Mouse (Mus musculus) gonadal fat pad, adult 2 months (tissue): ENCODE measurements around the gene Grin1. TPM values are rescaled to one million over a fixed set of nuclear protein-coding genes. Genes with fewer than 3 reads are reported as not detected.
"Not testable (repeated sequence)": the region's sequence is repeated elsewhere in the genome, so short reads cannot be mapped to it uniquely, and the experiment has no call there.

Source experiments
- DNase-seq: peaks from one replicate; pipeline ENCODE4 v3.0.0-alpha.2; 2012; ENCODE audit warnings: low read depth
- polyA plus RNA-seq: library from polyadenylated mRNA; depleted of rRNA; stranded (reverse); fragments of >200 nt; gene quantifications from 2 replicates; pipeline ENCODE4 v1.2.3, GENCODE M21; 2012; rRNA removed

The Grin1 gene
- polyA plus RNA-seq, 1 experiment: 0.12 TPM

DNA sequence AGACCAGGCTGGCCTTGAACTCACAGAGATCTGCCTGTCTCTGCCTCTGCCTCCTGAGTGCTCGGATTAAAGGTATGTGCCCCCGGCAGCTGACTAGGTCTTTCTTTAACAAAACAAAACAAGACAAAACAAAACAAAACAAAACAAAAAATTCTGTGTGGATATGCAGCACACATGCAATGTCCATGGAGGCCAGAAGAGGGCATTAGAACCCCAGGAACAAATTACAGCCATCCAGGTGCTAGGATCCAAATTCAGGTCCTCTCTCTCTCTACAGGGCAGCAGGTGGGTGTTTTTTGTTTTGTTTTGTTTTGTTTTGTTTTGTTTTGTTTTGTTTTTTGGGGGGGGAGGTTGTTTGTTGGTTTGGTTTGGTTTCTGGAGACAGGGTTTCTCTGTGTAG is 60.1 kb downstream of the Grin1 start:
- DNase-seq: no peak

DNA sequence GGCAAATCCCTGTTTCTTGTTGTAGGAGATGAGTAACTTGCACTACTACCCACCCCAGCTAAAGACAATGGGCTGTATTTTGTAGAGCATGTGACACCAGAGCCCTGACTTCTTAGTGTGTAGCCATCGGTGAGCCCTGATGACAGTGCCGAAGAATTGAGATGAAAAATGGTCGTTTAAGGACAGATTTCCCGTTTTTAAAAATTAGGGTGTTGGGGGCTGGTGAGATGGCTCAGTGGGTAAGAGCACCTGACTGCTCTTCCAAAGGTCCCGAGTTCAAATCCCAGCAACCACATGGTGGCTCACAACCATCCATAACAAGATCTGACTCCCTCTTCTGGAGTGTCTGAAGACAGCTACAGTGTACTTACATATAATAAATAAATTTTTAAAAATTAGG is 61.7 kb downstream of the Grin1 start:
- DNase-seq: not testable (repeated sequence)

DNA sequence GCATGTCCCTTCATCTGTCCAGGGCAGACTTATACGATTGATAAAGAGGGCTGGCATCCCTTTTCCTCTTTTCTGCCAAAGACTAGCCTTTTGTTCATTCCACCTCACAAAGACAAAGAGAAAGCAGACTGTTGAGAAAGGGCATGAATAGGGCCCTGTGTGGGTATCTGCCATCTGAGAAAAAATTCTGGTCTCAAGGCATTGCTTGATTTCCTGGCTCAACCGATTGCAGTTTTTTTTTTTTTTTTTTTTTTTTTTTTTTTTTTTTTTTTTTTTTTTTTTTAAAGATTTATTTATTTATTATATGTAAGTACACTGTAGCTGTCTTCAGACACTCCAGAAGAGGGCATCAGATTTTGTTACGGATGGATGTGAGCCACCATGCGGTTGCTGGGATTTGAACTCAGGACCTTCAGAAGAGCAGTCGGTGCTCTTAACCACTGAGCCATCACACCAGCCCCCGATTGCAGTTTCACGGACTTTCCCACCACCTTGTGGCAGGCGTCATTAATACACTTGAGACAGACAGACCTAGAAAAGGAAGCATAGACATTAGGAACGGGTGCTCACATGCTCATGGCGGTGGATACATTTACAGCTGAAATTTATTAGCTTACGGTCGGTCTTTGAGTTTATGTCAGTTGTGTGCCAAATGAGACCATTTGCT is 62.4 kb downstream of the Grin1 start:
- DNase-seq: not testable (repeated sequence)

DNA sequence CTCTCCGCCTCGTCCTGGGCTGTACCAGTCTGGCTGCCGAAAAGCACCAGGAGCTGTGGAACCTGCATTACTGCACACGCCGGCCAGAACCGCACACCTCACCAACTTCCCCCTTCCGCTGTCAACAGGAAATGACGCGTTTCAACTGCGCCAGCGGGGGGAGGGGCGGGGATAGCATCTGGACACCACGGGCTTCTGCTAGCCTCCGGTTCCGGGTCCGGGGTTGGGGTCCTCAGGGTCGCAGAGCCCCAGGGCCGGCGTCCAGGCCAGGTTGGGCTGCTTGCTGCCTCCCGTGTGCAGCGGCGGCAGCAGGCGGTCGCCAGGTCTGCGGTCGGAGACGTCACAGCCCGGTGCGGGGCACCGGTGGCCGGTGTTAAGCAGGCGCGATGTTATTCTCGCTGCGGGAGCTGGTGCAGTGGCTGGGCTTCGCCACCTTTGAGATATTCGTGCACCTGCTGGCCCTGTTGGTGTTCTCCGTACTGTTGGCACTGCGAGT is 63.7 kb downstream of the Grin1 start, which contains the start of gene Tmem203:
Gene Tmem203, plus strand, starts transcription at position 156 of the 496 bp plus-strand sequence.
- DNase-seq: no peak

DNA sequence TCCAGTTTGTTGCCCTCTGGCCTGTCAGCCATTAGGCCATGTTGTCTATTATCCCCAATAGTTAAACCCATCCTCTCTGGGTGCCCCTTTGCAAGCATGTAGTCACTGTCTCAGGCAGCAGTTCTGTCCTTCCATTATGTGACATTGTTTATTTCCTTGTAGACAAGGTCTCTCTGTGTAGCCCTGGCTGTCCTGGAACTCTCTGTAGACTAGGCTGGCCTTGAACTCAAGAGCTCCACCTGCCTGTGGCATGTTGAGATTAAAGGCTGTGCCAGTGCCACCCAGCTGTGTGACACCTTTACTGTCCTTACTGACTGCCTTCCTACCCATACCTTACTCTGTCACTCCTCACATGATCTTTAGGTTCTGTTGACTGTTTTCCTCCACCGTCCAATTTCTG is 66.7 kb downstream of the Grin1 start:
- DNase-seq: no peak

DNA sequence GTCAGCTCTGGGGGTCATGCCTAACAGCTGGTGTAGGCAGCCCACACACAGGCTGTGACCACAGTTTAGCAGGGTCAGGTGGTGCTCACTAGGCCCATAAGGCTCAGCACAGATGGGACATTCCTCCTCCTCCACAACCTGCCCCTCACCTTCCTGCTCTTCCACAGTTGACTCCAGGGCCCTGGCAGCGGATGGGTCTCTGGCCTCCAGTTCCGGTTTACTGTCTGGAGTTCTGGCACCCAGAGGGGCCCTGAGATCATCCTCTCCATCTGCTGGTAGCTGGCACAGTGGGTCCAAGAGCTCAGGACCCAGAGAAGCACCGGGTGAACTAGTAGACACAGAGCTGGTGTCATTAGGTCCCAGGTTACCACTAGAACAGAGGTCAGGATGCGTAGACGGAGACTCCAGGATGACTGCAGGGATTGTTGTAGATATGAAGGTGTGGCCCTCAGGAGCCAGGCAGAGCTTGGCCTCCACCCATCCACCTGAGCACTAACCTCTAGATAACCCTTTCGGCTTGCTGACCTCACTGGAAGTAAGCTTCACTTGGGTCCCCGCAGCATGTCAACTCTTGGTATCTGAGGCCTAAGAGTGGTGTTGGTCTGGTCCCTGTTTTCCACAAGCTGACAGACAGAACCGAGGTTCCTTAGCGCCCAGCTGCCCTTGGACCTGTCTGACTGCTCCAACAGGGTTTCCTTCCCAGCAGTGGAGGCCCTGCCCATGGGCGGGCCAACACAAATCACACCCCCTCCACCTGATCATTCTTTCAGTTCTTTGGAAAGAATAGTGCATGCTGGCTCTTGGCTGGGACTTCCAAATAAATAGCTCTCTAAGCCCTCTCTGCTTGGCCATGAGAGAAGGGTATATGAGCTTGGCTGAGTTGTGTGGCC is 72.6 kb downstream of the Grin1 start, which contains the start of gene AL732309.1:
Gene AL732309.1, minus strand, starts transcription at position 681 of the 890 bp plus-strand sequence.
- no peak for DNase-seq

DNA sequence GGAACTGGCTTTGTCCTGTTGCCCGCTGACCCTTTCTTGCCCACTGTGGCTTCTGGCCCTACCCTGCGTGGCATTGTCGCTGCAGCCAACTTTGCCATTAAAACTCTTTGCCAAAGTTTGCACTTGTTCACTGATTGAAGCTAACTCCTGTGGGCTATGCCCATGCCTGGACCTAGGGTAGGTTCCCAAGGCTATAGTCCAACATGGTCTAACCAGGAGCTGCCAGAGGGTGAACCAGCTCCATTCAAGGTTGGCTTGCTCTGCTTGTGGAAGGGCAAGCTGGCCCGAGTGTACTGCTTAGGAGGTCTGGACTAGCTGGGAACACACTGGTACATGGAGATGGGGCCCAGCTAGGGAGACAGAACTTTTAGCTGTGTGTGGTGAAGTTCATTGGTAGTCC is 74.8 kb downstream of the Grin1 start:
- no peak for DNase-seq

DNA sequence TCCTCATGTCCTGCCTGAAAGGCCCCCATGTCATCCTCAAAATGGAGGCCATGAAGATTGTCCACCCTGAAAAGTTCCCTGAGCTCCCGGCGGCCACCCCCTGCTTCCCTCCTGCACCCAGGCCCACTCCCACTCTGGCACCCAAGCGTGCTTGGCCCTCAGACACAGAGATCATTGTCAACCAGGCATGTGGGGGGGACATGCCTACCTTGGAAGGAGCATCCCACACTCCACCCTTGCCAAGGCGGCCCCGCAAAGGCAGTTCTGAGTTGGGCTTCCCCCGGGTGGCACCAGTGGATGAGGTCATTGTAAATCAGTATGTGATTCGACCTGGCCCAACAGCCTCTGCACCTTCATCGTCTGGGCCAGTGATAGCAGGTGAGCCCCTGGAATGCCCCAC is 75.6 kb downstream of the Grin1 start:
- DNase-seq: no peak

DNA sequence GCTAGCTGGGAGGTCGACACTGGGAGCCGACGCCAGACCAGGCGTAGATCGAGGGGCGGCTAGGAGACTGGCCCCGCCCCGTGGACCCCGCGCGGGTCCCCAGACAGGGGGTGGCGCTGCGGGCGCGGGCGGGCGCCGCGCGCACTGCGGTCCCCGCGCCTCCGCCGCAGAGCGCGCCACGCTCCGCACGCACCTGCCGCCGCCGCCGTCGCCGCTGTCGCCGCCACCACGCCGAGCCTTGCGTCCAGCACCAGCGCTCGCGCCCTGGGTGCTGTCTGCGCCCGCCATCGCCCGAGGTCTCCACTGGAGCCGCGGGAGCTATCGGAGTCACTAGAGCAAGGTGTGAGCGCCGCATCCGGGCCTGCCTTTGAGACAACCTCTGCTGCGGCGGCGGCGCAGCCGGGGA is 76.9 kb downstream of the Grin1 start, which contains the start of the genes Rnf208 and Cysrt1:
Gene Rnf208, plus strand, starts transcription at position 155 of the 406 bp plus-strand sequence.
Gene Cysrt1, minus strand, starts transcription at position 352 of the 406 bp plus-strand sequence.
- DNase-seq: no peak

DNA sequence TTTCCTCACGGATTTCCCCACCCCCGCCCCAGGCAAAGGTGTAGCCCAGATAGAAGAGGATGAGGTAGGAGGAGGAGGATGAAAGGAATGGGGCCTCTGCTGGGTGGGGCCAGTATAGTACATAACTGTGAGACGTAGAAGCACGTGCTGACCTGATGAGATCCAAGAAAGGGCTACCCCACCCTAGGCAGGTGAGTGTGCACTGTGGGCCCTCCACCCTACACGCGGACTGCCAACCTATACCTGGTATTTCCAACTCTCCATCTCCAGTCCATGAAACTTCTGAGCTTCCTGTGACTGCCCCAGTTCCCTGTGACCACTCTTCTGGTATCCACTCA is 77.6 kb downstream of the Grin1 start:
- DNase-seq: no peak

Other genes with a start within 250 kb of the Grin1 start
- gene Entpd8, start 238.9 kb downstream of the Grin1 start, polyA plus RNA-seq: 1.8 and 2.3 TPM in 2 replicates
- gene Noxa1, start 224.0 kb downstream of the Grin1 start, polyA plus RNA-seq: 0.30 and 0.34 TPM in 2 replicates
- gene Nrarp, start 138.4 kb downstream of the Grin1 start, polyA plus RNA-seq: 16.6 and 20.4 TPM in 2 replicates
- 41.2 and 42.5 TPM in 2 replicates for gene Tor4a, start 122.3 kb downstream of the Grin1 start, polyA plus RNA-seq
- gene Nelfb, start 107.7 kb downstream of the Grin1 start, polyA plus RNA-seq: 57.5 and 77.6 TPM in 2 replicates
- gene Stpg3, start 104.5 kb downstream of the Grin1 start, polyA plus RNA-seq: 0.74 and 0.93 TPM in 2 replicates
- 1.8 and 3.4 TPM in 2 replicates for gene Fam166a, start 100.4 kb downstream of the Grin1 start, polyA plus RNA-seq
- 468 and 584 TPM in 2 replicates for gene Tubb4b, start 94.5 kb downstream of the Grin1 start, polyA plus RNA-seq
- gene Slc34a3, start 84.8 kb downstream of the Grin1 start, polyA plus RNA-seq: not detected in 2 replicates
- 0.04 and 0.09 TPM in 2 replicates for gene Rnf224, start 82.4 kb downstream of the Grin1 start, polyA plus RNA-seq
- gene Rnf208, start 76.9 kb downstream of the Grin1 start, polyA plus RNA-seq: 9.0 and 13.9 TPM in 2 replicates
- gene Cysrt1, start 76.7 kb downstream of the Grin1 start, polyA plus RNA-seq: 0.19 and 0.59 TPM in 2 replicates
- gene AL732309.1, start 72.3 kb downstream of the Grin1 start, polyA plus RNA-seq: 23.2 and 23.7 TPM in 2 replicates
- gene Tmem203, start 63.7 kb downstream of the Grin1 start, polyA plus RNA-seq: 63.3 and 66.2 TPM in 2 replicates
- gene Tprn, start 56.6 kb downstream of the Grin1 start, polyA plus RNA-seq: 11.4 and 20.5 TPM in 2 replicates
- 44.6 and 56.3 TPM in 2 replicates for gene Ssna1, start 46.7 kb downstream of the Grin1 start, polyA plus RNA-seq
- 119 and 122 TPM in 2 replicates for gene Anapc2, start 46.7 kb downstream of the Grin1 start, polyA plus RNA-seq
- gene Tmem210, start 31.0 kb downstream of the Grin1 start, polyA plus RNA-seq: 1.4 and 2.0 TPM in 2 replicates
- 5.1 and 7.0 TPM in 2 replicates for gene Lrrc26, start 29.3 kb downstream of the Grin1 start, polyA plus RNA-seq
- 11.2 and 25.1 TPM in 2 replicates for gene Man1b1, start 13.2 kb upstream of the Grin1 start, polyA plus RNA-seq
- 18.1 and 28.0 TPM in 2 replicates for gene Dpp7, start 37.2 kb upstream of the Grin1 start, polyA plus RNA-seq
- gene Uap1l1, start 46.5 kb upstream of the Grin1 start, polyA plus RNA-seq: 38.0 and 38.6 TPM in 2 replicates
- gene Sapcd2, start 53.1 kb upstream of the Grin1 start, polyA plus RNA-seq: 3.0 and 4.3 TPM in 2 replicates
- gene Entpd2, start 76.7 kb upstream of the Grin1 start, polyA plus RNA-seq: 64.7 and 75.2 TPM in 2 replicates
- gene Npdc1, start 80.2 kb upstream of the Grin1 start, polyA plus RNA-seq: 140 and 154 TPM in 2 replicates
- gene Fut7, start 104.1 kb upstream of the Grin1 start, polyA plus RNA-seq: 0.47 and 0.57 TPM in 2 replicates
- 187 and 437 TPM in 2 replicates for gene Abca2, start 109.5 kb upstream of the Grin1 start, polyA plus RNA-seq
- gene Clic3, start 137.7 kb upstream of the Grin1 start, polyA plus RNA-seq: 103 and 188 TPM in 2 replicates
- gene Paxx, start 141.9 kb upstream of the Grin1 start, polyA plus RNA-seq: 124 and 139 TPM in 2 replicates
- gene Ptgds, start 150.9 kb upstream of the Grin1 start, polyA plus RNA-seq: 1,300 and 1,863 TPM in 2 replicates
- 234 and 311 TPM in 2 replicates for gene Lcn12, start 174.7 kb upstream of the Grin1 start, polyA plus RNA-seq
- 19.2 and 54.8 TPM in 2 replicates for gene Fbxw5, start 181.6 kb upstream of the Grin1 start, polyA plus RNA-seq
- 15.1 and 15.8 TPM in 2 replicates for gene C8g, start 182.5 kb upstream of the Grin1 start, polyA plus RNA-seq
- 13.7 and 17.0 TPM in 2 replicates for gene Traf2, start 227.8 kb upstream of the Grin1 start, polyA plus RNA-seq
- gene Edf1, start 238.7 kb upstream of the Grin1 start, polyA plus RNA-seq: 115 and 139 TPM in 2 replicates